Mouse (Mus musculus) ES-E14 (cell line): ENCODE data around the gene Gxylt2. TPM values are rescaled to one million over a fixed set of nuclear protein-coding genes. Genes with fewer than 3 reads are reported as not detected.

ENCODE experiments used
- DNase-seq: peaks from one replicate; pipeline ENCODE4 v3.0.0-alpha.2; 2013; ENCODE audit warnings: low read depth, low spot score
- H3K27ac ChIP-seq: 2 replicates; pipeline ENCODE4 v1.5.1; 2012; ENCODE audit warnings: low read depth, mild to moderate bottlenecking, low read length, moderate library complexity, mixed read lengths; ENCODE audit not compliant: poor library complexity, insufficient read depth, severe bottlenecking
- H3K36me3 ChIP-seq: 2 replicates; pipeline ENCODE4 v1.6.1; 2012; ENCODE audit warnings: mild to moderate bottlenecking, low read length, moderate library complexity, mixed read lengths; ENCODE audit not compliant: control insufficient read depth, poor library complexity, insufficient read depth, severe bottlenecking
- H3K4me1 ChIP-seq, 2 experiments: fragments of 150-350 bp in 1 of 2; sonication (generic) in 1 of 2; 2 replicates each; pipeline ENCODE4 v1.6.1; 2012; ENCODE audit warnings: low read length in 2 of 2, mild to moderate bottlenecking in 1 of 2, mixed read lengths in 1 of 2; ENCODE audit not compliant: control insufficient read depth in 2 of 2, insufficient read depth in 2 of 2, poor library complexity in 1 of 2
- H3K4me3 ChIP-seq, 2 experiments: fragments of 150-350 bp in 1 of 2; sonication (generic) in 1 of 2; 2 replicates each; pipeline ENCODE4 v1.5.1; 2012; ENCODE audit warnings: low read length in 2 of 2, low read depth in 1 of 2, mild to moderate bottlenecking in 1 of 2, mixed read lengths in 1 of 2; ENCODE audit not compliant: insufficient read depth in 1 of 2, poor library complexity in 1 of 2, severe bottlenecking in 1 of 2
- H3K9ac ChIP-seq: 2 replicates; pipeline ENCODE4 v1.6.1; 2012; ENCODE audit warnings: low read depth, mild to moderate bottlenecking, low read length, mixed read lengths; ENCODE audit not compliant: poor library complexity, insufficient read depth, severe bottlenecking
- H3K9me3 ChIP-seq: fragments of 150-350 bp; sonication (generic); 2 replicates; pipeline ENCODE4 v1.6.1; 2012; ENCODE audit warnings: low read depth, mild to moderate bottlenecking, low read length; ENCODE audit not compliant: control insufficient read depth, insufficient read depth
- CHD2 ChIP-seq: IDR thresholded peaks from 2 replicates; pipeline ENCODE4 v1.6.1; 2014; ENCODE audit warnings: mild to moderate bottlenecking, low read depth, low read length, inconsistent platforms
- HCFC1 ChIP-seq: IDR thresholded peaks from 2 replicates; pipeline ENCODE4 v1.6.1; 2012; ENCODE audit warnings: low read length, inconsistent platforms, borderline replicate concordance; ENCODE audit not compliant: insufficient read depth
- MAFK ChIP-seq: IDR thresholded peaks from 2 replicates; pipeline ENCODE4 v1.6.1; 2014; ENCODE audit warnings: mild to moderate bottlenecking, low read depth, low read length, inconsistent platforms; ENCODE audit not compliant: insufficient read depth
- ZC3H11A ChIP-seq: IDR thresholded peaks from 2 replicates; pipeline ENCODE4 v1.6.1; 2012; ENCODE audit warnings: low read depth, mild to moderate bottlenecking, inconsistent platforms, low read length, borderline replicate concordance
- ZNF384 ChIP-seq: IDR thresholded peaks from 2 replicates; pipeline ENCODE4 v1.6.1; 2012; ENCODE audit warnings: low read depth, low read length, inconsistent platforms
- in situ Hi-C, 2 experiments: fragments of 600-800 bp; cut with MboI; formaldehyde crosslinking; loops; one replicate each; pipeline ENCODE4 v1.15.1; 2025; ENCODE audit warnings: low sequenced_read_pairs in 2 of 2, inconsistent platforms in 1 of 2; ENCODE audit not compliant: unreplicated experiment in 2 of 2
- total RNA-seq: library from RNA; depleted of rRNA; stranded (reverse); fragments of 300-350 nt; gene quantifications from 2 replicates; pipeline ENCODE4 v1.2.3, GENCODE M21; 2012

Gene Gxylt2
- total RNA-seq, 1 experiment, result 1.3 TPM

DNA sequence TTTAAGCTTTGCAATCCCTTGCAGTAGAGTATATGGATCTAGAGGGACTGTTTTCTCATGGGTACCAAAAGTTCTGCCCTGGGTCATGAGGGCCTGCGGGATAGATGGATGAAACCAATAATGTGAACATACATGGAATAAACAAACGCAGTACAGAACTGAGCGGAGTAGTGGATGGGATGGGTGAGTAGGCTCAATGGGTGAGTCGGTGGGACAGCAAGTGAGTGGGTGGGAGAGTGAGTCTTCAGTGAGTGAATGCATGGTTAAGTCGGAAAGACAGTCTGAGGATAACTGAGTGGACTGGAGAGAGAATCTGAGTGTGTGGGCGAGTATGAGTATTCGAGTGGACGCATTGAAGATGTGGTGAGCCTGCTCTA, 349 bp upstream of the Gxylt2 start:
- peak overlapping the region; percentile 58 to 78 for H3K4me3 ChIP-seq
- TF ChIP-seq ZC3H11A (no peak), MAFK (no peak), HCFC1 (no peak), ZNF384 (no peak), CHD2 (no peak)
- in situ Hi-C loops, result no loop called here
- no peak overlapping the region for H3K9ac ChIP-seq
- no peak overlapping the region for H3K27ac ChIP-seq
- H3K36me3 ChIP-seq, result no peaks in the 10 kb centered on the region
- no peak for DNase-seq
- no peaks in the 10 kb centered on the region for H3K4me1 ChIP-seq
- H3K9me3 ChIP-seq, result no peaks in the 10 kb centered on the region

DNA sequence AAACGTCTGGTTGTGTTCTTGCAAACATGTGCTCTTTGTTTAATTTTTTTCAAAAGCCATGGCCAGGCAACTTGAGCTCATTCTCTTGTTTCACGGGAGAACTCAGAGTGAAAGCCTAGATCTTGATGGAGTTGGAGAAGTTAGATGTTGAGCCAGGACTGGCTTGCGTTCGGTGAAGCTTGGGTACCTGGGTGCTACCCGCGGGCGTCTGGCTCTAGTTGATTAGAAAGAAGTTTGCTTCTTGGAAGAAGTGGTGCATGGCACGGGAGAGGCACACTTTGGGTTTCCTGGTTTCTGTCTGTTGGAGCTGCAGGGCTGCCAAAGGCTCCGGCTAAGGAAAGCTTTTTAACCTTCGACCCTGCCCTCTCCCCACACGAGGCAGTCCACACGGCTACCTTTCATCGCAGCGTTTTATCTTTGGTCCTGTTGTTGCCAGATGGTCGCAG, 855 bp downstream of the Gxylt2 start:
- Histone ChIP-seq H3K9ac (peak overlapping the region; percentile 66; the same call in 1 of the 2 replicates), H3K4me1 (no peaks in the 10 kb centered on the region), H3K27ac (no peak overlapping the region), H3K36me3 (no peaks in the 10 kb centered on the region), H3K4me3 (peak overlapping the region; percentile 58 to 78; a peak in 3 of 4 replicates), H3K9me3 (no peaks in the 10 kb centered on the region)
- DNase-seq, result peak; percentile 15
- no peak for TF ChIP-seq HCFC1
- TF ChIP-seq CHD2, result no peak
- no peak for TF ChIP-seq MAFK
- TF ChIP-seq ZNF384, result no peak
- no peak for TF ChIP-seq ZC3H11A
- in situ Hi-C loops, result no loop called here

DNA sequence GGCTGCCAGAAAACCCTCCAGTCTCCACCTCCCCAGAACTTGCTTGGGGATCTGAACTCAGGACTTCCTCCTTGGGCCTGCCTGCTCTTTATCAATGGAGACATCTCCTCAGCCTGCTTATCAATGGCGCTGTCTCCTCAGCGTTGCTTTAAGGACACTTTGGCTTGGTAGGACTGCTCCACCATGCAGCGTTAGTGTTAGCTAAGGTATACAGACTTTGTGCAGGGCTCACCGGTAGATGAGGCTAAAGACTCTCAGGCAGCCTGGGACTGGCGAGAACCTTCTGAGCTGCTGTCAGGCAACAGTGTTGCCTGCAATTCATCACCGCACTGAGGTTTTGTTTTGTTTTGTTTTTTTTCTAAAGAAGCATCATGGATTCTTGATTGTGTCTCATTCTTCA, 2.3 kb downstream of the Gxylt2 start:
- in situ Hi-C loops, result no loop called here
- no peaks in the 10 kb centered on the region for H3K9me3 ChIP-seq
- no peak overlapping the region for H3K9ac ChIP-seq
- H3K36me3 ChIP-seq, result no peaks in the 10 kb centered on the region
- H3K27ac ChIP-seq, result no peak overlapping the region
- no peak for TF ChIP-seq MAFK
- TF ChIP-seq HCFC1, result no peak
- no peak for TF ChIP-seq ZC3H11A
- TF ChIP-seq CHD2, result no peak
- TF ChIP-seq ZNF384, result no peak
- no peak overlapping the region for H3K4me3 ChIP-seq
- no peaks in the 10 kb centered on the region for H3K4me1 ChIP-seq
- DNase-seq, result no peak

DNA sequence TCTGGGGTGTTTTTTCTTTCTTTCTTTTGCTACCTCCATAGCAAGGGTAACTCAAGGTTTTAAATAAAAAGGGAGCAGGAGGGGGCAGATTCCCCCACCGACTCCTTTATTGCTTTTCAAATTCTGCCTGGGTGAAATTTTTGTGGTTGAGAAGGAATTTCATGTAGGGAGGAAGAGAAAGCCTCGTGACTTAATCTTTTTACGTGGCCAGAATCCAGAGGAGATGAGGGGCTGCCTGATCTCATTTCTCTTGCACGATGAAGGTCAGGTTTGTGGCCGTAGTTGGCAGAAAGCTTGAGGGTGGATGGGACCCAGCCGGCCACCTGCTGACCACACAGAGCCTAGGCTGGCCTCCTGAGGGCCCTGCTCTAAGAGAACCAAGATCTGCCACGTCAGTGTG, 3.0 kb downstream of the Gxylt2 start:
- H3K9me3 ChIP-seq, result no peaks in the 10 kb centered on the region
- TF ChIP-seq CHD2, result no peak
- TF ChIP-seq MAFK, result no peak
- TF ChIP-seq HCFC1, result no peak
- no peak for TF ChIP-seq ZC3H11A
- no peak for TF ChIP-seq ZNF384
- no peak overlapping the region for H3K9ac ChIP-seq
- H3K36me3 ChIP-seq, result no peaks in the 10 kb centered on the region
- DNase-seq, result no peak
- H3K4me1 ChIP-seq, result no peaks in the 10 kb centered on the region
- no peak overlapping the region for H3K4me3 ChIP-seq
- in situ Hi-C loops, result no loop called here
- no peak overlapping the region for H3K27ac ChIP-seq

DNA sequence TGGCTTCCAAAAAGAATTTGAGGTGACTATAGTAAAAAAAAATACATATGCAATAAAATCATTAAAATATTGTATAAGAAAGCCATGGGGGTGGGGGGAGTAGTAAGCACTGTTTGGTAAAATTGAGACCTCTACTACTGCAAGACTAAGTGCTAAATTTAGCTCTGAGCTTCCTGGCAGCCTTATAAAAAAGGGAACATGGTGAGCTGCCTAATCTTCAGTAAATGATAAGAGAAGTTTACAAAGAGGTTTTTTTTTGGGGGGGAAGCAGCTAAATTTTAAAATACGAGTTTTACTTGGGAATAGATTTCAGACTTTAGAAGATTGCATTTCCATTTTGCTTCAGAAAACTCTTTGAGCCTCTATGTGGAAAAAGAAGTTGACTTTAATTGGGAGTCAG, 3.7 kb downstream of the Gxylt2 start:
- in situ Hi-C loops, result no loop called here
- no peak for DNase-seq

More for the DNA sequence above, 3.7 kb downstream of the Gxylt2 start:
- Histone ChIP-seq H3K4me3 (no peak overlapping the region), H3K27ac (no peak overlapping the region), H3K9ac (no peak overlapping the region), H3K36me3 (no peaks in the 10 kb centered on the region), H3K9me3 (no peaks in the 10 kb centered on the region), H3K4me1 (no peaks in the 10 kb centered on the region)
- TF ChIP-seq ZC3H11A, result no peak
